Mouse (Mus musculus) CD8-positive naive resting alpha-beta T cell, adult 57 days (primary cell): ENCODE results near the gene Slamf8. TPM values are rescaled to one million over a fixed set of nuclear protein-coding genes. Genes with fewer than 3 reads are reported as not detected.

Source experiments
- total RNA-seq: library from RNA; stranded (reverse); gene quantifications from one replicate; pipeline ENCODE4 v1.2.4, GENCODE M21; 2023

Gene Slamf8
- total RNA-seq: 0.70 TPM

DNA sequence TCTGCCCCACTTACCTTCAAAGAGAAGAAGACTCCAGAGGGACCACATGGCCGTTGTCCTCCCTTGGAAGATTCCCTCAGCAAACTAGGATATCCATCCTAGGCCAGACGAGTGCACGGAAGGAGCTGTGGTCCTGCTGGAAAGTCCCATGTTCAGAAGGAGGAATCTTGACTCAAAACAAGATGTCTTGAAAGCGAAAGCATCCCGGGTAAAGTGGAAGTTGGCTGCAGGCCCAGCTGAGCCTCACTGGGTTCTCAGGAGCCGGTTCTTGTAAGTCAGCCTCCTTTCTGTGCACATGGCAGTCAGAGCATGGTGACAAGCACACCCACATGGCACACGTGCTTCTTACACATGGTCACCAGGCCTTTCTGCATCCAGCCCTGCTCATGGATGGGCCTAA is at the start of gene Slamf8:
Slamf8 (minus strand) TSS at position 184 of the 400 bp plus-strand sequence.

GRCm38 (mm10) chr1:172632451-172633326 is 42.3 kb upstream of the Slamf8 start, which contains the start of gene Dusp23:
Gene Dusp23, minus strand, starts transcription at chr1:172632962.

GRCm38 (mm10) chr1:172602326-172602725 is 12.0 kb upstream of the Slamf8 start, which contains the start of gene Fcrl6:
Gene Fcrl6, minus strand, starts transcription at chr1:172602551.

DNA sequence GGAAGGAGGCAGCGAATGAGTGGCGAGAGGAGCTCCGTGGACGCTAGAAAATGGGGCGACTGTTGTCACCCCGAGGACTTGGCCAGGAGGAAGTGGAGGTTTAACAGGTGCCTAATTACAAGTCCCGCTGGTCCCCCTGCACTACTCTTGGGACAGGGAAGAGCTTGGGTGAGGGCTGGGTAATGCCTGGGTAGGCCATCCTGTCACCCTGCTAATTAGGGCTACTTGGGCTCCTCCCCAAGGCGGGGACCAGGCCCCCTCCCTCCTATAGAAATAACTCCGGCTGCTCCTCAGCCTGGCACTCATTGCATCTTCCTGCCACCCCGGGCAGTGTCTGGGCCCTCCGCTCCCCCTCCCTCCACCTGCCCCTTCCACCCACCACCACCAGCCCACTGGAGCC is 34.7 kb downstream of the Slamf8 start, which contains the start of gene Vsig8:
Vsig8 (plus strand) TSS at position 301 of the 400 bp plus-strand sequence.

Other genes starting within 250 kb of the Slamf8 start
- 0.61 TPM for gene Kcnj10, start 249.4 kb downstream of the Slamf8 start, total RNA-seq
- 30.1 TPM for gene Pigm, start 214.0 kb downstream of the Slamf8 start, total RNA-seq
- gene Slamf9, start 115.2 kb downstream of the Slamf8 start, total RNA-seq: not detected
- 1.6 TPM for gene Igsf9, start 108.8 kb downstream of the Slamf8 start, total RNA-seq
- 306 TPM for gene Tagln2, start 90.5 kb downstream of the Slamf8 start, total RNA-seq
- 0.61 TPM for gene Cfap45, start 69.8 kb downstream of the Slamf8 start, total RNA-seq
- not detected for gene Vsig8, start 34.6 kb downstream of the Slamf8 start, total RNA-seq
- gene Fcrl6, start 12.0 kb upstream of the Slamf8 start, total RNA-seq: not detected
- gene Dusp23, start 42.4 kb upstream of the Slamf8 start, total RNA-seq: 1.6 TPM
- gene Crp, start 107.5 kb upstream of the Slamf8 start, total RNA-seq: not detected